14 mouse cellular contexts compared by ENCODE assay signal in genomic region chr19:17412915-17413459, GRCm38 (mm10).
"Had no signal": no experiment of that assay in that cellular context is flagged by ENCODE, and none has a peak within 500 bp of the region (broad histone marks: within the 10 kb centered on the region; RNA-seq: fewer than 3 reads in every experiment).

No protein-coding gene starts in this region.

- H3K9ac ChIP-seq: liver, embryonic 15.5 days; midbrain, embryonic 13.5 days had no signal

- H3K4me2 ChIP-seq: liver, embryonic 11.5 days; liver, embryonic 15.5 days; midbrain, embryonic 13.5 days had no signal

- H3K27ac ChIP-seq: left cerebral cortex, adult 2 months; limb, embryonic 10.5 days; liver, embryonic 15.5 days; midbrain, embryonic 13.5 days had no signal

- H3K9me3 ChIP-seq: limb, embryonic 10.5 days; liver, embryonic 15.5 days; midbrain, embryonic 13.5 days had no signal

- DNase-seq: kidney, adult 18-20 months; kidney, postnatal 10 days; lung, adult 2 months; lung, postnatal 36 days; right cerebral cortex, adult 18-20 months; spleen, adult 18-20 months; thymus, adult 18-20 months; thymus, postnatal 14 days had no signal

- H3K27me3 ChIP-seq: liver, embryonic 15.5 days; midbrain, embryonic 13.5 days had no signal

- H3K4me3 ChIP-seq: left cerebral cortex, adult 2 months; limb, embryonic 10.5 days; liver, embryonic 15.5 days; midbrain, embryonic 13.5 days had no signal

- H3K36me3 ChIP-seq: limb, embryonic 10.5 days; liver, embryonic 15.5 days; midbrain, embryonic 13.5 days had no signal

- ATAC-seq: lung, postnatal 0 days; midbrain, embryonic 13.5 days had no signal

- H3K4me1 ChIP-seq: limb, embryonic 10.5 days; midbrain, embryonic 13.5 days had no signal
